Mouse (Mus musculus) limb, embryonic 11.5 days (tissue): ENCODE data around the gene Epb42. TPM values are rescaled to one million over a fixed set of nuclear protein-coding genes. Genes with fewer than 3 reads are reported as not detected.

ENCODE experiments used
- ATAC-seq: fragments of 200-750 bp; cut with Nextera tagmentation; 2 replicates; pipeline ENCODE4 v1.8.0; 2017; ENCODE audit warnings: low read depth; ENCODE audit not compliant: insufficient number of reproducible peaks, low FRiP score, low TSS enrichment
- DNase-seq: peaks from one replicate; pipeline ENCODE4 v3.0.0-alpha.2; 2015; ENCODE audit warnings: low spot score
- H3K27ac ChIP-seq: fragments of 300-500 bp; sonication (generic); replicated peaks from 2 replicates; pipeline ENCODE4 v1.5.1; 2014; ENCODE audit warnings: low read depth, mild to moderate bottlenecking, low read length
- H3K27me3 ChIP-seq: fragments of 300-500 bp; sonication (generic); 2 replicates; pipeline ENCODE4 v1.6.1; 2014; ENCODE audit warnings: mild to moderate bottlenecking, low read length, mixed read lengths; ENCODE audit not compliant: control insufficient read depth, insufficient read depth
- H3K36me3 ChIP-seq: fragments of 300-500 bp; sonication (generic); 2 replicates; pipeline ENCODE4 v1.6.1; 2014; ENCODE audit warnings: mild to moderate bottlenecking, low read length, moderate library complexity, mixed read lengths; ENCODE audit not compliant: control insufficient read depth, insufficient read depth
- H3K4me1 ChIP-seq: fragments of 300-500 bp; sonication (generic); 2 replicates; pipeline ENCODE4 v1.6.1; 2014; ENCODE audit warnings: low read length, mixed read lengths; ENCODE audit not compliant: control insufficient read depth, insufficient read depth
- H3K4me2 ChIP-seq: fragments of 300-500 bp; sonication (generic); 2 replicates; pipeline ENCODE4 v1.6.1; 2014; ENCODE audit warnings: low read depth, mild to moderate bottlenecking, moderate library complexity; ENCODE audit not compliant: severe bottlenecking
- H3K4me3 ChIP-seq: fragments of 300-500 bp; sonication (generic); 2 replicates; pipeline ENCODE4 v1.5.1; 2014; ENCODE audit warnings: low read depth, low read length
- H3K9ac ChIP-seq: fragments of 300-500 bp; sonication (generic); 2 replicates; pipeline ENCODE4 v1.6.1; 2014; ENCODE audit warnings: mild to moderate bottlenecking, low read length
- H3K9me3 ChIP-seq: fragments of 300-500 bp; sonication (generic); 2 replicates; pipeline ENCODE4 v1.6.1; 2016; ENCODE audit warnings: low read length; ENCODE audit not compliant: control insufficient read depth
- WGBS: fragments of 180-500 bp; shearing (Covaris S2); extraction: QIAGEN DNeasy Blood & Tissue Kit; methylation state at CpG from one replicate; pipeline ENCODE4 v1.1.7; 2014; 5-methylcytosine and 5-hydroxymethylcytosine counted together
- polyA plus RNA-seq: library from polyadenylated mRNA; unstranded; fragments of >200 nt; fragmentation: Nextera tagmentation; extraction: Ambion mirVana; gene quantifications from 2 replicates; pipeline ENCODE4 v1.2.1, GENCODE M21; 2014

Gene Epb42
- 3.0 and 4.8 TPM in 2 replicates for polyA plus RNA-seq

DNA sequence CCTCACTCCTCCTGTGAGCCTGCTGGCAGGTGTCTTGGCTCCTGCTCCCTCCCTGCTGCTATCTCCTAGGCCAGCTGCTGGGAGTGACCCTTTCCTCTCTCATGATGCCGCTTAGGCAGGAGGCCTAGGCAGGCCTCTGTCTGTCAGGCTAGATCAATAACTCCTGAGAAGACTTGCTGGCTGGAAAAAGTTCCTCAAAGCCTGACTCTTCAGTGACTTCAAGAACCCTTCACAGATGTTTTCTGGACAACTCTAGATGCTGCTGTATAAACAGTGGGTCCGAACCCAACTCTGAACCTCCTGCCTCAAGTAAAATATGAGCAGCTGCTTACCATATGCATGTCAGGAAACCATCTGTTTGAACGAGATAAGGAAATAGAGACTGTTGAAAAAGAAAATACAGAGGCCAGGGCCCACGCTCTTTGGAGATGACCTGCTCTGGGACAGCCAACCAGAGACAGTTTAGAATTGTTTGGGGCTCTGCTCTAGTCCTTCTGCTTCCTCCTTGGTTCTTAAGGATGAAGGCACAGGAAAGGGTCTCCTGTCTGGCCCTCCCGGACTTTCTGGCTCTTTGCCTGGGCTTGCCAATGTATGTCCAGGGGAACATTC, at the start of gene Epb42:
TSS of gene Epb42 (minus strand) at position 340 of the 609 bp plus-strand sequence.
- no peak for ATAC-seq
- 71% methylated on average over 5 of the region's 5 CpGs for WGBS
- H3K4me3 ChIP-seq, result no peak within 1 kb of the TSS
- no peaks in the 10 kb centered on the region for H3K9me3 ChIP-seq
- no peaks in the 10 kb centered on the region for H3K27me3 ChIP-seq
- H3K36me3 ChIP-seq, result no peaks in the 10 kb centered on the region
- DNase-seq, result no peak
- H3K27ac ChIP-seq, result no peak within 1 kb of the TSS
- no peak within 1 kb of the TSS for H3K9ac ChIP-seq
- no peaks in the 10 kb centered on the region for H3K4me1 ChIP-seq
- H3K4me2 ChIP-seq, result no peak within 1 kb of the TSS

GRCm38 (mm10) chr2:121085480-121086185, 48.8 kb upstream of the Epb42 start, which contains the start of gene Tgm5:
Gene Tgm5 (minus strand): TSS chr2:121085841.
- Histone ChIP-seq H3K4me2 (no peak within 1 kb of the TSS), H3K9me3 (no peaks in the 10 kb centered on the region), H3K36me3 (no peaks in the 10 kb centered on the region), H3K27ac (no peak within 1 kb of the TSS), H3K4me3 (no peak within 1 kb of the TSS), H3K4me1 (no peaks in the 10 kb centered on the region), H3K27me3 (no peaks in the 10 kb centered on the region), H3K9ac (no peak within 1 kb of the TSS)
- 53% methylated on average over 6 of the region's 6 CpGs for WGBS
- DNase-seq (no peak), ATAC-seq (no peak)

GRCm38 (mm10) chr2:121082626-121083025, 45.8 kb upstream of the Epb42 start:
- whole genome bisulfite sequencing, result 86% methylated on average over 1 of the region's 1 CpGs

GRCm38 (mm10) chr2:121074747-121075146, 37.9 kb upstream of the Epb42 start:
- Histone ChIP-seq H3K4me3 (no peak overlapping the region), H3K27me3 (no peaks in the 10 kb centered on the region), H3K4me2 (no peak overlapping the region), H3K36me3 (no peaks in the 10 kb centered on the region), H3K27ac (no peak overlapping the region), H3K4me1 (no peaks in the 10 kb centered on the region), H3K9ac (no peak overlapping the region), H3K9me3 (no peaks in the 10 kb centered on the region)
- ATAC-seq (no peak), DNase-seq (no peak)
- WGBS, result 79% methylated on average over 7 of the region's 7 CpGs

More at GRCm38 (mm10) chr2:121082626-121083025, 45.8 kb upstream of the Epb42 start:
- Histone ChIP-seq H3K9ac (no peak overlapping the region), H3K4me3 (no peak overlapping the region), H3K27ac (no peak overlapping the region), H3K9me3 (no peaks in the 10 kb centered on the region), H3K4me1 (no peaks in the 10 kb centered on the region), H3K4me2 (no peak overlapping the region), H3K27me3 (no peaks in the 10 kb centered on the region), H3K36me3 (no peaks in the 10 kb centered on the region)
- DNase-seq (no peak), ATAC-seq (no peak)

GRCm38 (mm10) chr2:121071871-121072270, 35.0 kb upstream of the Epb42 start:
- 88% methylated on average over 6 of the region's 6 CpGs for WGBS
- no peak overlapping the region for H3K27ac ChIP-seq
- no peak overlapping the region for H3K4me3 ChIP-seq
- H3K36me3 ChIP-seq, result no peaks in the 10 kb centered on the region
- H3K27me3 ChIP-seq, result no peaks in the 10 kb centered on the region
- no peak for DNase-seq
- no peak overlapping the region for H3K9ac ChIP-seq
- H3K4me1 ChIP-seq, result no peaks in the 10 kb centered on the region
- no peak overlapping the region for H3K4me2 ChIP-seq
- ATAC-seq, result no peak
- no peaks in the 10 kb centered on the region for H3K9me3 ChIP-seq

- H3K36me3 ChIP-seq, result no peaks in the 10 kb centered on the region
- H3K27me3 ChIP-seq, result no peaks in the 10 kb centered on the region
- WGBS, result 69% methylated on average over 6 of the region's 6 CpGs
- H3K4me2 ChIP-seq, result no peak overlapping the region
- H3K27ac ChIP-seq, result no peak overlapping the region
- H3K9me3 ChIP-seq, result no peaks in the 10 kb centered on the region
- DNase-seq (no peak), ATAC-seq (no peak)
- no peak overlapping the region for H3K9ac ChIP-seq
- H3K4me1 ChIP-seq, result no peaks in the 10 kb centered on the region
- no peak overlapping the region for H3K4me3 ChIP-seq
Measured at GRCm38 (mm10) chr2:121069506-121069905, 32.6 kb upstream of the Epb42 start.

- 73% methylated on average over 4 of the region's 4 CpGs for WGBS
Measured at GRCm38 (mm10) chr2:121067116-121067515, 30.2 kb upstream of the Epb42 start.

GRCm38 (mm10) chr2:121061315-121061714, 24.4 kb upstream of the Epb42 start:
- no peak for ATAC-seq

More at GRCm38 (mm10) chr2:121067116-121067515, 30.2 kb upstream of the Epb42 start:
- no peaks in the 10 kb centered on the region for H3K36me3 ChIP-seq
- H3K27ac ChIP-seq, result no peak overlapping the region
- no peak overlapping the region for H3K9ac ChIP-seq
- DNase-seq (no peak), ATAC-seq (no peak)
- H3K4me3 ChIP-seq, result no peak overlapping the region
- H3K27me3 ChIP-seq, result no peaks in the 10 kb centered on the region
- no peaks in the 10 kb centered on the region for H3K4me1 ChIP-seq
- H3K4me2 ChIP-seq, result no peak overlapping the region
- no peaks in the 10 kb centered on the region for H3K9me3 ChIP-seq

More at GRCm38 (mm10) chr2:121061315-121061714, 24.4 kb upstream of the Epb42 start:
- H3K27me3 ChIP-seq, result no peaks in the 10 kb centered on the region
- H3K4me1 ChIP-seq, result no peaks in the 10 kb centered on the region
- H3K36me3 ChIP-seq, result no peaks in the 10 kb centered on the region
- no peak overlapping the region for H3K4me2 ChIP-seq
- H3K9me3 ChIP-seq, result no peaks in the 10 kb centered on the region
- H3K9ac ChIP-seq, result no peak overlapping the region
- H3K4me3 ChIP-seq, result no peak overlapping the region
- WGBS, result 70% methylated on average over 2 of the region's 2 CpGs
- no peak overlapping the region for H3K27ac ChIP-seq
- DNase-seq, result no peak
